Mouse (Mus musculus) bone marrow macrophage, adult 2 months (primary cell): ENCODE measurements around the gene Megf6. TPM values are rescaled to one million over a fixed set of nuclear protein-coding genes. Genes with fewer than 3 reads are reported as not detected.

ENCODE experiments used
- H3K27ac ChIP-seq: 2 replicates; pipeline ENCODE4 v1.5.1; 2012; ENCODE audit warnings: low read depth, low read length; ENCODE audit not compliant: insufficient read depth
- H3K4me1 ChIP-seq: 2 replicates; pipeline ENCODE4 v1.6.1; 2012; ENCODE audit warnings: low read length; ENCODE audit not compliant: control insufficient read depth, insufficient read depth
- H3K4me3 ChIP-seq: 2 replicates; pipeline ENCODE4 v1.5.1; 2012; ENCODE audit warnings: mild to moderate bottlenecking, low read length, moderate library complexity; ENCODE audit not compliant: insufficient read depth
- CTCF ChIP-seq: IDR thresholded peaks from 2 replicates; pipeline ENCODE4 v1.5.1; 2012; ENCODE audit warnings: low read depth, mild to moderate bottlenecking, low read length, moderate library complexity
- POLR2A ChIP-seq: IDR thresholded peaks from 2 replicates; pipeline ENCODE4 v1.6.1; 2012; ENCODE audit warnings: mild to moderate bottlenecking, low read depth, low read length, borderline replicate concordance
- polyA plus RNA-seq: library from polyadenylated mRNA; stranded (reverse); fragments of >200 nt; gene quantifications from 2 replicates; pipeline ENCODE4 v1.2.4, GENCODE M21; 2012; ENCODE audit not compliant: missing spikeins, insufficient read depth, insufficient read length

Gene Megf6
- polyA plus RNA-seq, 1 experiment, result not detected

- H3K4me1 ChIP-seq, result no peaks in the 10 kb centered on the region
- TF ChIP-seq CTCF (no peak), POLR2A (no peak)
- no peak overlapping the region for H3K4me3 ChIP-seq
- no peak overlapping the region for H3K27ac ChIP-seq
Measured at GRCm38 (mm10) chr4:154209054-154209453, 38.5 kb downstream of the Megf6 start.

- no peak overlapping the region for H3K27ac ChIP-seq
- H3K4me1 ChIP-seq, result no peaks in the 10 kb centered on the region
- TF ChIP-seq POLR2A (no peak), CTCF (no peak)
- H3K4me3 ChIP-seq, result no peak overlapping the region
Measured at GRCm38 (mm10) chr4:154209825-154210224, 39.3 kb downstream of the Megf6 start.

GRCm38 (mm10) chr4:154211459-154211858 is 40.9 kb downstream of the Megf6 start:
- no peaks in the 10 kb centered on the region for H3K4me1 ChIP-seq
- no peak overlapping the region for H3K27ac ChIP-seq
- TF ChIP-seq CTCF, result no peak
- no peak overlapping the region for H3K4me3 ChIP-seq

- H3K4me3 ChIP-seq, result no peak overlapping the region
- no peaks in the 10 kb centered on the region for H3K4me1 ChIP-seq
- no peak for TF ChIP-seq POLR2A
- TF ChIP-seq CTCF, result no peak
Measured at GRCm38 (mm10) chr4:154213586-154213985, 43.1 kb downstream of the Megf6 start.

GRCm38 (mm10) chr4:154214075-154214474 is 43.5 kb downstream of the Megf6 start:
- no peak overlapping the region for H3K27ac ChIP-seq
- H3K4me3 ChIP-seq, result no peak overlapping the region
- H3K4me1 ChIP-seq, result no peaks in the 10 kb centered on the region
- TF ChIP-seq CTCF (no peak), POLR2A (no peak)

More at GRCm38 (mm10) chr4:154213586-154213985, 43.1 kb downstream of the Megf6 start:
- no peak overlapping the region for H3K27ac ChIP-seq

- TF ChIP-seq POLR2A (no peak), CTCF (no peak)
- H3K27ac ChIP-seq, result no peak overlapping the region
- no peak overlapping the region for H3K4me3 ChIP-seq
- H3K4me1 ChIP-seq, result no peaks in the 10 kb centered on the region
Measured at GRCm38 (mm10) chr4:154217711-154218350, 47.3 kb downstream of the Megf6 start.

GRCm38 (mm10) chr4:154222773-154223172 is 52.2 kb downstream of the Megf6 start:
- Histone ChIP-seq H3K4me1 (no peaks in the 10 kb centered on the region), H3K4me3 (no peak overlapping the region), H3K27ac (no peak overlapping the region)
- TF ChIP-seq POLR2A, result no peak

- H3K4me3 ChIP-seq, result no peak overlapping the region
- H3K27ac ChIP-seq, result no peak overlapping the region
- TF ChIP-seq POLR2A (no peak), CTCF (no peak)
- no peaks in the 10 kb centered on the region for H3K4me1 ChIP-seq
Measured at GRCm38 (mm10) chr4:154224267-154224969, 53.9 kb downstream of the Megf6 start.

- TF ChIP-seq POLR2A, result no peak
- no peak for TF ChIP-seq CTCF
- Histone ChIP-seq H3K4me1 (no peaks in the 10 kb centered on the region), H3K4me3 (no peak overlapping the region), H3K27ac (no peak overlapping the region)
Measured at GRCm38 (mm10) chr4:154224970-154225309, 54.4 kb downstream of the Megf6 start.

- H3K4me1 ChIP-seq, result no peaks in the 10 kb centered on the region
- no peak overlapping the region for H3K4me3 ChIP-seq
- no peak overlapping the region for H3K27ac ChIP-seq
- TF ChIP-seq POLR2A (no peak), CTCF (no peak)
Measured at GRCm38 (mm10) chr4:154226678-154227077, 56.1 kb downstream of the Megf6 start.

GRCm38 (mm10) chr4:154228336-154228735 is 57.8 kb downstream of the Megf6 start:
- TF ChIP-seq POLR2A (no peak), CTCF (no peak)
- Histone ChIP-seq H3K27ac (no peak overlapping the region), H3K4me3 (no peak overlapping the region), H3K4me1 (no peaks in the 10 kb centered on the region)
